Mouse (Mus musculus) thymus, postnatal 10 days (tissue): ENCODE measurements around the gene Alcam.

Source experiments
- DNase-seq, 2 experiments: peaks; one replicate each; pipeline ENCODE4 v3.0.0; 2021; ENCODE audit warnings: low spot score in 2 of 2

Gene Alcam

DNA sequence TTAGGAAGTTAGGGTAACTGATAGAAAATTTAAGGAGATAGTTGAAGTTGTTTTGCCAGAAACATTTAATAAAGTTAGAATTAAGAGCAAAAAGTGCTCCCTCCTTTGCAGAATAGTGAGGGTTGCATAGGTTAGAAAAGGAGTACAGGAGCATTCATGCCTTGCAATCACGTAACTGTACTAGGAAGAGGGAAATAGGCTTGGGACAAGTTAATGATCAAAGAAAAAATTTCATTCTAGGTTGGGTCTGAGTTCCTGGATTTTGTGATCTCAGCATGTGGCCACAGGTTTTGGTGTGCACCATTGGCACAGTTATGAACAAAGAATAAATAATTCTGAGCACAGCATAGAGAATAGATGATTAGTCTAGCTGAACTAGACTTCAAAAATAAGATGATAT lies 192.1 kb downstream of the Alcam start:
- DNase-seq: no peak

DNA sequence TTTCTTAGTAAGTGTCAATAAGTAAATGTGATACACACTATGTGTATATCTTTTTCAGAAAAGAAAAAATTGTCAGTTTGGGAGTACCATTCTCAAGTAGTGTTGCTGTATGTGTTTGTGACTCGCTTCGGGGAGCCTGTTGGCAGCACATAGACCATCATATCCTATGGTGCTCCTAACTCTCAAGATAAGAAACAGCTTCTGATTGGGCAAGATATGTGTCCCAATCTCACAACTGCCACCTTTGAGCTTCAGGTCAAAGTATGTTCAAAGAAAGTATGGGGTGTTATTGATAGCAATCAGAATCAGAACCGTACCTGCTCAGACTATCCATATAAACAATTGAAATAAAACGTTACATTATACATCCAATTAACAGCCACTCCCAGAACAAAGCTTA lies 202.9 kb downstream of the Alcam start:
- no peak for DNase-seq

DNA sequence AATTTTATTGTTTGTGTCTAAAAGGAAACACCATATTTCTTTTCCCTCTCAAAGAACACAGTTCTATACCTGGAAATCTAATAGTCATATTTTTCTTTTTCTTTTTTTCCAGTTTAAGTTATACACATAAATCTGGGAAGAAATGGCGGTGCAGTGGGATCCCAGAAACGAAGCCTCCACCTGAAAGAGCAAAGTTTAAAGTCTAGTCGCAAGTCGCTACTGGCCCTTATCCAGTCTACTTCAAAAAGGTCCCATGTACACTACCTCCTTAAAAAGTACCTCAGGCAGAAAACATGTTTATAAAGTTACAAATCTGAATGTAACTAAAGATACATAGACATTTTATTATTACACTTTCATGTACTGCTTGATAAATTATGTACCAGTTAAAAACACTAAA lies 203.7 kb downstream of the Alcam start:
- DNase-seq: no peak

DNA sequence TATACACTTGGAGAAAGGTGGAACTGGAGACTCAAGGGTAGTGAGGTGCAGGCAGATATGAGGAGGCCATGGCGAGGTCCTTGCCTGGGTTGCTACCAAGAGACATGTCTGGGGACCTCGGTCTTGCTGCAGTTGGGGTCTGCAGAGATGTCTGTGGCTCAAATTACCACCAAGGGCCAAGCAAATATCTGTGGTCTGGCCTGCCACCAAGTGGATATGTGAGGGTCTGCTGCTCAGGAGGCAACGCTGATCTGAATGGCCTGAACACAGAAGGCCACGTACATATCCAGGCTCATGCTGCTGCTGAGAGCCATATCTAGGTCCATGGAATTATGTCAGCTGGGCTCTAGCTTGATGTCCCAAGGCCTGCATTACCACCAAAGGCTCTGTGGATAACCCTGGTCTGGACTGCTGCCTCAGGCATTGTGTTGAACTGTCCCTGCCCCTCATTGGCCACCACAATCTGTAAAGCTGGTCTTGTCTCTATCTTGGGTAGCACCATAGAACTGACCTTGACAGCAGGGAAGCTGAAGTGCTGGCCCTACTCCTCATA lies 210.4 kb downstream of the Alcam start:
- DNase-seq: no peak

DNA sequence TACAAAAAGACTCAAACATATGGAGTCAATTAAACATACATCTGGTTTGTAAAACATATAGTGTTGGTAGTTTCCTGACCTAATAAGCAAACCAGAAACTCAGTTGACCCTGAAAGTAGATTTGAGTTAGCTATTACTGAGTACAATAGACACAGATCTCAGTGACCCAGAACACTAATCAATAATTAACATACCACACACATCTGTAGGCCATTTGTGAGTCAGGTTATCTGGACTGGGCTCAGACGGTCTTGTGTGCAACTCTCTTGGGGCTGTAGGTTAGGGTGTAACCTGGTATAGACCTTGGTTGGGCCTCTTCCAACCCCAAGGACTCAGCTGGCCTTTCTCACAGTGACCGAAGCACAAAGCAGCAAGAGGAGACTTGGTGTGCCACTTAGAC lies 211.7 kb downstream of the Alcam start:
- no peak for DNase-seq

DNA sequence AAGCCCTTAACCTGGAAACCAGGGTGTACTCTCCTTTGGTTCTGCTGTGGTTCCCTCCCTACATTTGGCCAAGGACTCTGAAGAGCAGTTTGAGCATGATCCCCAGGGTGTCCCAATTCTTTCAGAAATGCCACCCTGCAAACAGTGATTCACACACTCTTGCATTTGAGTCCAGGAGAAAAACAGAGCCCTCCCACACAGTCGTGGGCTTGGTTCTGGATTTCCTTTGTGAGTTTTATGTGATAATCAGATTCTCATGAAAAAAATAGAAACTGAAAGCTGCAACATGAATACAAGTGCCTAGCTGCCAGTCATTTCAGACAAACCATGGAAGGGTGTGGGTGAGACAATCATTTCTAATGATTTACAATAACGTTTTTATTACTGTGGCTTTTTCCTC lies 223.9 kb downstream of the Alcam start:
- no peak for DNase-seq

DNA sequence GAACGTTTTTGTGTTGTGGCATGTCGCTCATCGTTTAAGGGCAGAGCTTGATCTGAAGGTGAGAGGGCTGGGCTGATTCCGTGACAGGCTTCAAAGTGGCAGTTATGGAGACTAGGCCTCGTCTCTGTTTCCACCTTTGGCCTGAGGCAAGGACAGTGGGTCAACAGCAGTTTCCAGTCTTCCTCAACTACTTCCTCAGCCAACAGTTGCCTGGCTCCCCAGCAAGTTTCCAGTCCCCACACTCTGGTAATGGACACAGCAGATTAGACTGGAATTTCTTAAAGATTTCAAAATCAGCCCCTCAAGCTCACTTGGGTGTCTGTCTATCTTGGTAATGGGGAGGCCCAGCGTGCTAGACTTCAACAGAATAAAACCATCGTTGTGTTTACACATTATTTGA lies 224.4 kb downstream of the Alcam start:
- no peak for DNase-seq

DNA sequence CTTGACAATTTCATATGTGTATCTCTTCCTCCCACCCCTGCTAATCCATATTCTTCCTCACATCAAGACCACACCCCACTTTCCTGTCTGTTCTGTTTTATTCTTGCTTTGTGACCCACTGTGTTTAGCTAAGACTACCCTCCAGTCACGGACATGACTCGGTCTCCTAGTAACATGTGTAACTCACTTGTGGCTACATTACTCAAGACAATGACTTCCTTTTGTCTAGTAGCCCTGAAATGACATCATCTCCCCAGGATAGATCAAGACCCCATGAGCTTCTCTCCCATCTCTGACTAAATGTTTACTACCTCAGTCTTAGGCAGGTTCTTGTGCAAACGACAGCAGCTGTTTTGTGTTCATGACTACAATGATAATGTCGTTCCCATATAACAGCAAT lies 231.0 kb downstream of the Alcam start:
- no peak for DNase-seq

DNA sequence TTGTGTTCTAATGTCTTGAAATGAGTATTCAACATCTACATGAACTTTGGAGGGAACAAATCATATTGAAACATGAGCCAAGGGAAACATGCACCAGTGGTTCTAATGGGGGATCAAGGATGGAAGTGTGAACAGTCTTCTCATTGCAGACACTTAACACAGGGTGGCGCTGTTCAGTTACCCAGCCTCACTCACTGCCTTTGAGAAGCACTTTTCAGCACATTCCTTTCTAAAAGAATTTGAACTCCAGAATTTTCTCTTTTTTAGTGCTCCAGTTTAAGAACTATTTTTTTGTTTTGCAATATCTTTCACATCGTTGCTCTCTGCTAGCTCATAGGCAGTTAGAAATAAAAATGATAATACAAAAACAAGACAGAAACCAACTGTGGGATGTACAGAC lies 234.8 kb downstream of the Alcam start:
- DNase-seq: no peak

DNA sequence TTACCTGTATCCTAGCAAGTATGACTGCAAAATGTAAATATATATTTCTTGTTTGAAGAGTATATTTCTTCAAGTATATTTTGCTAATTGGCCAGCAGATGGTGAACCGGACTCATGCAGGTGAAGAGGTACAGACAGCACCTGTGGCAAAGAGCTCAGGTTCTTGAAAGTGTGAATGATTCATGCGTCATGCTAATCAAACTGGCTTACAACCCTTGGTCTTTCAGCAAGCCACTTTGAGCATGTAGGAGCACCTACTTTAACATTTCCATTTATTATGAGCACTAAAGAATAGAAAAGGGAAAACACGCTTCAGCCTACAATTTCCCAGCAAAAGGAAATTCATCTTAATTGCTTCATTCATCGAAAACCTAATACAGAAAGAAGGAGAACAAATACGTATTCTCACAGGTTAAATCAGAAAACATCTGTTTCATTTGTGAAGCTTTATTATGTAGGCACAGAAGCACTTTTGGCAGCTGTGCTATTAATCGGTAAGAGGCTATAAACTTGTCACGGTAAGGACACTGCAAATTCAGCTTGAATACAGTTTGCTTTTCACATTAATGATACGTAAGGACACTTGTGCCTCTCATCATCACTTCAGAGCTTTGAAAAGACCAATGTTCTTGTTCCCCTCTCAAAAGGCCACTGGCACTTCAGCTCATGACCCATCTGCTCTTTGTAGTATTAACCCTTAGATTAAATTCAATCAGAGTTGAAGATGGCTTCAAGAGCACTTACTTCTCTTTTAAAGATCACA lies 242.8 kb downstream of the Alcam start:
- DNase-seq: no peak

DNA sequence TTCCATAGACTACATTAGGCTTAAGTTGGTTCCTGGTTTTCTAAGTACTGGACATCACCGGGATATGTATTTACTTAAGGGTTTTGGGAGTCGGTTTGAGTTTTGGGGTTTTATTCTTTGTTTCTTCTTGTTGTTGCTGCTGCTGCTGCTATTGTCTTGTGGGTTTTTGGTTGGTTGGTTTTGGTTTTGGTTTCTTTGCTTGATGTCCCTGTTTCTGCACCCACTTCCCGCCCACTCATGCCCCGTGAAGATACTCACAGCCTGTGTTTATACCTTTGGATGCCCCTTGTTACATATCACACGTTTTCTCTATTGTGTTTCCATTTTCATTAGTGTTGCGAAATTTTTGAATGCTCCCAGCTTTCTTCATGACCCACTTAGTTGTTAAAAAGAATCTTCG lies 253.8 kb downstream of the Alcam start:
- DNase-seq: peak in 1 of 2 experiments; percentile 4
